Mouse (Mus musculus): ENCODE results near the gene Nlrc5. TPM values are rescaled to one million over a fixed set of nuclear protein-coding genes. Genes with fewer than 3 reads are reported as not detected.
"Not testable (repeated sequence)": the region's sequence is repeated elsewhere in the genome, so short reads cannot be mapped to it uniquely, and the experiment has no call there.

The Nlrc5 gene
- polyA plus RNA-seq, 1 experiment from 2014 or later, result 0.18 TPM

DNA sequence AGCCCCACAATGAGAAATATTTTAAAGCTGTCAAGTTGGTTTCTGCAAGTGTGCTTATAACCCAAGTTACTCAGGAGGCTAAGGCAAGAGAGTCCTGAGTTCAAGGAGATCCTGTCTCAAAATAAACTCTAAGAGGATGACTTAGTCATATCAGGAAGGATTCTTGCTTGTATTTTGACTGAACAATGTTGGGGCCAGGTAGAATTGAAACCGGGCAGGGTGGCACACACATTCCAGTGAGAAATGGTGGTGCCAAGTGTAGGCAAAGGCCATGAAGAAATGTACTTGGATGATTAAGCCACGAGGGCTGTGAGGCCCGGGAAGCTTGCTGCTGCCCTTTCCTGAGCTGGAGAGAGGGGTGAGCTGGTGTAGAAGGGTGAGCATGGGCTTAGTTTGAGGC, 13.0 kb downstream of the Nlrc5 start:
- Histone ChIP-seq H3K4me2 (no peak overlapping the region), H3K27me3 (no peaks in the 10 kb centered on the region), H3K4me3 (no peak overlapping the region), H3K4me1 (replicated peaks) (no peaks in the 10 kb centered on the region), H3K36me3 (no peaks in the 10 kb centered on the region), H3K9ac (no peak overlapping the region), H3K27ac (replicated peaks) (no peak overlapping the region), H3K9me3 (no peaks in the 10 kb centered on the region)
- ATAC-seq (ENCODE audit: low read depth), result no peak
- 90% methylated on average over 3 of the region's 3 CpGs for WGBS

GRCm38 (mm10) chr8:94447583-94448324, 13.6 kb downstream of the Nlrc5 start:
- Histone ChIP-seq H3K9ac (no peak overlapping the region), H3K27ac (replicated peaks) (no peak overlapping the region), H3K4me1 (replicated peaks) (no peaks in the 10 kb centered on the region), H3K4me3 (no peak overlapping the region), H3K27me3 (no peaks in the 10 kb centered on the region), H3K9me3 (no peaks in the 10 kb centered on the region), H3K4me2 (no peak overlapping the region), H3K36me3 (no peaks in the 10 kb centered on the region)
- 86% methylated on average over 7 of the region's 7 CpGs for WGBS
- ATAC-seq (ENCODE audit: low read depth), result no peak

- 90% methylated on average over 15 of the region's 15 CpGs for WGBS
- not testable (repeated sequence) for H3K9me3 ChIP-seq
Measured at GRCm38 (mm10) chr8:94452991-94453390, 18.8 kb downstream of the Nlrc5 start.

GRCm38 (mm10) chr8:94453868-94454488, 19.8 kb downstream of the Nlrc5 start:
- Histone ChIP-seq H3K36me3 (no peaks in the 10 kb centered on the region), H3K4me2 (no peak overlapping the region), H3K9ac (no peak overlapping the region), H3K27me3 (no peaks in the 10 kb centered on the region), H3K9me3 (no peaks in the 10 kb centered on the region), H3K27ac (replicated peaks) (no peak overlapping the region), H3K4me1 (replicated peaks) (no peaks in the 10 kb centered on the region), H3K4me3 (no peak overlapping the region)
- 81% methylated on average over 6 of the region's 6 CpGs for WGBS
- ATAC-seq (ENCODE audit: low read depth), result no peak

More at GRCm38 (mm10) chr8:94452991-94453390, 18.8 kb downstream of the Nlrc5 start:
- H3K27ac ChIP-seq (replicated peaks); H3K9ac ChIP-seq; H3K4me2 ChIP-seq; H3K4me3 ChIP-seq; ATAC-seq (ENCODE audit: low read depth); H3K4me1 ChIP-seq (replicated peaks); H3K36me3 ChIP-seq; H3K27me3 ChIP-seq: not testable (repeated sequence)

DNA sequence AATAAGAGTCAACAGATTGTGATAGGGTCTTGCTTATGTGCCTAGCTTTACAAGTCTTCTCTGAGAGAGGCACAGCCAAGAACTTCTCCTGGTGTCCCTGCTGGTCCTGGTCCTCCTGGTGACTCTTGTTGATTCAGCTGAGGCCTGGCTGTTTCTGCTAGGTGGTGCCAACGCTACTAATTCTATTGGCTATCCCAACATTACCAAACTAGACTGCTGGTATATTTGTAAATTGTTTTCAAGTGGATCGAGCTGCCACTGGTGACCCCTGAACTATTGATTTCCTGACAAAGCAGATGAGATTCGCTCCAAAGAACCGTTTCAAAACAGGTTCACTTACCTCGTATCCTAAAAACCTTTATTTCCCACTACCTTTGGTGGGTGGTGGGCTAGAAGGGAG, 20.7 kb downstream of the Nlrc5 start:
- ATAC-seq (ENCODE audit: low read depth), result no peak
- no peak overlapping the region for H3K4me2 ChIP-seq
- H3K36me3 ChIP-seq, result no peaks in the 10 kb centered on the region
- no peaks in the 10 kb centered on the region for H3K4me1 ChIP-seq (replicated peaks)
- 79% methylated on average over 5 of the region's 5 CpGs for WGBS
- no peak overlapping the region for H3K27ac ChIP-seq (replicated peaks)
- no peaks in the 10 kb centered on the region for H3K9me3 ChIP-seq
- H3K27me3 ChIP-seq, result no peaks in the 10 kb centered on the region
- H3K9ac ChIP-seq, result no peak overlapping the region
- no peak overlapping the region for H3K4me3 ChIP-seq

- Histone ChIP-seq H3K4me1 (replicated peaks) (no peaks in the 10 kb centered on the region), H3K9ac (no peak overlapping the region), H3K27ac (replicated peaks) (no peak overlapping the region), H3K9me3 (no peaks in the 10 kb centered on the region), H3K27me3 (no peaks in the 10 kb centered on the region), H3K4me3 (no peak overlapping the region), H3K4me2 (no peak overlapping the region), H3K36me3 (no peaks in the 10 kb centered on the region)
- WGBS, result 94% methylated on average over 5 of the region's 5 CpGs
- ATAC-seq (ENCODE audit: low read depth), result no peak
Measured at GRCm38 (mm10) chr8:94456071-94456470, 21.9 kb downstream of the Nlrc5 start.

DNA sequence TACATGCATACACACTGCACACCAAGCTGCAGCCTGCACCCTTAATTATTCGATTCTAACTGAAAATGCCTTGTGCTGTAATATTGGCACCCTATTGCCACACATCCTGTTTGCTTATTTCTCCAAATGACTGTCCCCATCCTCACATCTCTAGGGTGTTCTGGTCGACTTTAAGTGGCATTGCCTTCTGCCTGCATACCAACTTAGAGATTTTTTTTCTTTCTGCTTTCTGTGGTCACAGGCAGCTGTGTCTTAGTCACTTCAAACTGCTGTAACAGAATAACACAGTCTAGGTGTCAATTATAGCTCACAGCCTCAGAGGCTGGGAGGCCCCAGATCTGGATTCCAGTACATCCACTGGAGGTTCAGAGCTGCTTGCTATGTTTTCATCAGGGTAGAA, 24.4 kb downstream of the Nlrc5 start:
- no peak overlapping the region for H3K27ac ChIP-seq (replicated peaks)
- no peak for ATAC-seq (ENCODE audit: low read depth)
- WGBS, result 72% methylated on average over 2 of the region's 2 CpGs
- no peak overlapping the region for H3K4me3 ChIP-seq
- H3K36me3 ChIP-seq, result no peaks in the 10 kb centered on the region
- no peak overlapping the region for H3K9ac ChIP-seq
- H3K9me3 ChIP-seq, result no peaks in the 10 kb centered on the region
- no peaks in the 10 kb centered on the region for H3K27me3 ChIP-seq
- H3K4me1 ChIP-seq (replicated peaks), result no peaks in the 10 kb centered on the region
- no peak overlapping the region for H3K4me2 ChIP-seq

- Histone ChIP-seq H3K9me3 (no peaks in the 10 kb centered on the region), H3K36me3 (no peaks in the 10 kb centered on the region), H3K9ac (no peak overlapping the region), H3K4me2 (no peak overlapping the region), H3K4me1 (replicated peaks) (no peaks in the 10 kb centered on the region), H3K27me3 (no peaks in the 10 kb centered on the region), H3K4me3 (no peak overlapping the region), H3K27ac (replicated peaks) (no peak overlapping the region)
- ATAC-seq (ENCODE audit: low read depth), result no peak
- WGBS, result 81% methylated on average over 5 of the region's 5 CpGs
Measured at GRCm38 (mm10) chr8:94469656-94470055, 35.5 kb downstream of the Nlrc5 start.

GRCm38 (mm10) chr8:94470794-94471193, 36.6 kb downstream of the Nlrc5 start:
- H3K4me3 ChIP-seq, result no peak overlapping the region
- no peaks in the 10 kb centered on the region for H3K27me3 ChIP-seq
- no peak for ATAC-seq (ENCODE audit: low read depth)
- H3K27ac ChIP-seq (replicated peaks), result no peak overlapping the region
- no peaks in the 10 kb centered on the region for H3K36me3 ChIP-seq
- no peak overlapping the region for H3K4me2 ChIP-seq
- H3K9ac ChIP-seq, result no peak overlapping the region
- no peaks in the 10 kb centered on the region for H3K9me3 ChIP-seq
- no peaks in the 10 kb centered on the region for H3K4me1 ChIP-seq (replicated peaks)
- WGBS, result 89% methylated on average over 2 of the region's 2 CpGs

DNA sequence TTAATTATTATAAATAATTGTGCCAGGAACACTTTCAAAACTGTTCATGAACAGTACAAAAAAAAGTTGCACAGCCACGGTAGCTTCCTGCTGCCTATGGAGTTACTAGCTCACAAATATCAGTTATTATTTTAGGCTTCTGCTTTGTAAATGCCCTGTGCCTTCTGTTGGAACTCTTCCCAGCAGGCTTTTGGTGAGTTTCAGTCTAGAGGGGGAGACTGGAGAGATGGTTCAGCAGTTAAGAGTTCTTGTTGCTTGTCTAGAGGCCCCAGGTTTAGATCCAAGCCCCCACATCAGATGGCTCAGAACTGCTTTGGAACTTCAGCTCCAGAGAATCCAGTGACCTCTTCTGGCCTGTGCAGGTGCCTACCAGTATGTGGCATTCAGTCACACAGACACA, 37.1 kb downstream of the Nlrc5 start:
- 97% methylated on average over 1 of the region's 1 CpGs for WGBS
- Histone ChIP-seq H3K4me3 (no peak overlapping the region), H3K4me1 (replicated peaks) (no peaks in the 10 kb centered on the region), H3K4me2 (no peak overlapping the region), H3K27ac (replicated peaks) (no peak overlapping the region), H3K9me3 (no peaks in the 10 kb centered on the region), H3K27me3 (no peaks in the 10 kb centered on the region), H3K36me3 (no peaks in the 10 kb centered on the region), H3K9ac (no peak overlapping the region)
- ATAC-seq (ENCODE audit: low read depth), result no peak

GRCm38 (mm10) chr8:94472741-94473140, 38.6 kb downstream of the Nlrc5 start:
- Histone ChIP-seq H3K4me1 (replicated peaks) (no peaks in the 10 kb centered on the region), H3K27ac (replicated peaks) (no peak overlapping the region), H3K4me2 (no peak overlapping the region), H3K9me3 (no peaks in the 10 kb centered on the region), H3K36me3 (no peaks in the 10 kb centered on the region), H3K27me3 (no peaks in the 10 kb centered on the region), H3K9ac (no peak overlapping the region), H3K4me3 (no peak overlapping the region)
- ATAC-seq (ENCODE audit: low read depth), result no peak
- WGBS, result 87% methylated on average over 8 of the region's 8 CpGs

- Histone ChIP-seq H3K9ac (no peak overlapping the region), H3K4me2 (no peak overlapping the region), H3K4me3 (no peak overlapping the region), H3K36me3 (no peaks in the 10 kb centered on the region), H3K27me3 (no peaks in the 10 kb centered on the region), H3K9me3 (no peaks in the 10 kb centered on the region), H3K27ac (replicated peaks) (no peak overlapping the region), H3K4me1 (replicated peaks) (no peaks in the 10 kb centered on the region)
- ATAC-seq (ENCODE audit: low read depth), result no peak
- WGBS, result 82% methylated on average over 21 of the region's 21 CpGs
Measured at GRCm38 (mm10) chr8:94473431-94473830, 39.3 kb downstream of the Nlrc5 start.

GRCm38 (mm10) chr8:94475786-94476185, 41.6 kb downstream of the Nlrc5 start:
- no peak overlapping the region for H3K4me2 ChIP-seq
- H3K4me1 ChIP-seq (replicated peaks), result no peaks in the 10 kb centered on the region
- WGBS, result 84% methylated on average over 8 of the region's 8 CpGs
- no peak for ATAC-seq (ENCODE audit: low read depth)
- H3K4me3 ChIP-seq, result no peak overlapping the region
- H3K36me3 ChIP-seq, result no peaks in the 10 kb centered on the region
- no peak overlapping the region for H3K9ac ChIP-seq
- peaks cover 5% of the 10 kb centered on the region; the same call in 1 of the 2 replicates for H3K27me3 ChIP-seq
- H3K27ac ChIP-seq (replicated peaks), result no peak overlapping the region
- H3K9me3 ChIP-seq, result no peaks in the 10 kb centered on the region
